Mouse (Mus musculus): ENCODE measurements around the gene Il1rapl1. TPM values are rescaled to one million over a fixed set of nuclear protein-coding genes. Genes with fewer than 3 reads are reported as not detected.

Il1rapl1 gene
- total and polyA plus RNA-seq, 3 experiments: not detected

GRCm38 (mm10) chrX:87793011-87793410, 322.4 kb downstream of the Il1rapl1 start:
- Histone ChIP-seq H3K79me2 (replicated peaks; ENCODE audit: control insufficient read depth, extremely low read depth, insufficient read depth, poor library complexity, severe bottlenecking) (no peaks in the 10 kb centered on the region), H3K9ac (ENCODE audit: insufficient read depth, low read depth) (no peak overlapping the region), H3K4me1 (ENCODE audit: control insufficient read depth in 1 of 2, insufficient read depth in 2 of 2) (no peaks in the 10 kb centered on the region), H3K27me3 (replicated peaks) (no peaks in the 10 kb centered on the region), H3K36me3 (replicated peaks in 1 of 2; ENCODE audit: control insufficient read depth in 1 of 2, insufficient read depth in 1 of 2, low read length in 1 of 2) (no peaks in the 10 kb centered on the region), H3K4me2 (ENCODE audit: insufficient read depth, low read depth, poor library complexity, severe bottlenecking) (no peak overlapping the region), H3K27ac (ENCODE audit: insufficient read depth, low read depth) (no peak overlapping the region), H3K9me3 (replicated peaks; ENCODE audit: low read length) (peaks cover 2% of the 10 kb centered on the region), H3K4me3 (replicated peaks in 1 of 3; ENCODE audit: low read depth in 2 of 3, low read length in 2 of 3, poor library complexity in 1 of 3) (no peak overlapping the region)
- dilution Hi-C loops (cut with MboI; ENCODE audit: extremely low pct_ligation_motif_present, extremely low pct_unique_long_range_greater_than_20kb, low sequenced_read_pairs): no loop called here
- in situ Hi-C loops (cut with MboI; ENCODE audit: low pct_ligation_motif_present, low pct_unique_long_range_greater_than_20kb, low sequenced_read_pairs): no loop called here
- TF ChIP-seq E2F4 (IDR thresholded peaks at IDR 0.05; ENCODE audit: insufficient replicate concordance, low read depth, low read length): no peak
- TF ChIP-seq RAD21 (IDR thresholded peaks at IDR 0.05; ENCODE audit: low read depth, low read length): no peak
- no peak for TF ChIP-seq USF1 (IDR thresholded peaks at IDR 0.05; ENCODE audit: low read depth, low read length)
- TF ChIP-seq PAX5 (IDR thresholded peaks at IDR 0.05; ENCODE audit: low read length): no peak
- no peak for TF ChIP-seq POLR2AphosphoS2 (IDR thresholded peaks at IDR 0.05; ENCODE audit: low read depth, low read length)
- no peak for DNase-seq (ENCODE audit: extremely low read depth)

- Histone ChIP-seq H3K36me3 (replicated peaks in 1 of 2; ENCODE audit: control insufficient read depth in 1 of 2, insufficient read depth in 1 of 2, low read length in 1 of 2) (no peaks in the 10 kb centered on the region), H3K4me1 (ENCODE audit: control insufficient read depth in 1 of 2, insufficient read depth in 2 of 2) (no peaks in the 10 kb centered on the region), H3K4me3 (replicated peaks in 1 of 3; ENCODE audit: low read depth in 2 of 3, low read length in 2 of 3, poor library complexity in 1 of 3) (no peak overlapping the region), H3K9me3 (replicated peaks; ENCODE audit: low read length) (no peaks in the 10 kb centered on the region), H3K27me3 (replicated peaks) (no peaks in the 10 kb centered on the region), H3K9ac (ENCODE audit: insufficient read depth, low read depth) (no peak overlapping the region), H3K79me2 (replicated peaks; ENCODE audit: control insufficient read depth, extremely low read depth, insufficient read depth, poor library complexity, severe bottlenecking) (no peaks in the 10 kb centered on the region), H3K27ac (ENCODE audit: insufficient read depth, low read depth) (no peak overlapping the region), H3K4me2 (ENCODE audit: insufficient read depth, low read depth, poor library complexity, severe bottlenecking) (no peak overlapping the region)
- no peak for DNase-seq (ENCODE audit: extremely low read depth)
- dilution Hi-C loops (cut with MboI; ENCODE audit: extremely low pct_ligation_motif_present, extremely low pct_unique_long_range_greater_than_20kb, low sequenced_read_pairs): no loop called here
- TF ChIP-seq CHD1 (IDR thresholded peaks at IDR 0.05; ENCODE audit: low read depth, low read length): no peak
- TF ChIP-seq POLR2A (IDR thresholded peaks at IDR 0.05; ENCODE audit: low read depth, low read length): no peak
- TF ChIP-seq HCFC1 (IDR thresholded peaks at IDR 0.05; ENCODE audit: low read depth, low read length): no peak
- no peak for TF ChIP-seq KAT2A (IDR thresholded peaks at IDR 0.05; ENCODE audit: insufficient replicate concordance, low read length)
- TF ChIP-seq SIN3A (IDR thresholded peaks at IDR 0.05; ENCODE audit: low read length): no peak
- TF ChIP-seq JUND (conservative IDR thresholded peaks at IDR 0.05; ENCODE audit: low read depth, low read length): no peak
- TF ChIP-seq UBTF (IDR thresholded peaks at IDR 0.05; ENCODE audit: low read depth, low read length): no peak
- TF ChIP-seq POLR2AphosphoS2 (IDR thresholded peaks at IDR 0.05; ENCODE audit: low read depth, low read length): no peak
- TF ChIP-seq TCF12 (IDR thresholded peaks at IDR 0.05; ENCODE audit: low read depth, low read length): no peak
- in situ Hi-C loops (cut with MboI; ENCODE audit: low pct_ligation_motif_present, low pct_unique_long_range_greater_than_20kb, low sequenced_read_pairs): no loop called here
Observed at GRCm38 (mm10) chrX:87710589-87710988, 404.9 kb downstream of the Il1rapl1 start.

GRCm38 (mm10) chrX:87663856-87664255, 451.6 kb downstream of the Il1rapl1 start:
- Histone ChIP-seq H3K27ac (ENCODE audit: insufficient read depth, low read depth) (no peak overlapping the region), H3K36me3 (replicated peaks in 1 of 2; ENCODE audit: control insufficient read depth in 1 of 2, insufficient read depth in 1 of 2, low read length in 1 of 2) (no peaks in the 10 kb centered on the region), H3K27me3 (replicated peaks) (no peaks in the 10 kb centered on the region), H3K9me3 (replicated peaks; ENCODE audit: low read length) (no peaks in the 10 kb centered on the region), H3K79me2 (replicated peaks; ENCODE audit: control insufficient read depth, extremely low read depth, insufficient read depth, poor library complexity, severe bottlenecking) (no peaks in the 10 kb centered on the region), H3K4me2 (ENCODE audit: insufficient read depth, low read depth, poor library complexity, severe bottlenecking) (no peak overlapping the region), H3K4me3 (replicated peaks in 1 of 3; ENCODE audit: low read depth in 2 of 3, low read length in 2 of 3, poor library complexity in 1 of 3) (no peak overlapping the region), H3K9ac (ENCODE audit: insufficient read depth, low read depth) (no peak overlapping the region), H3K4me1 (ENCODE audit: control insufficient read depth in 1 of 2, insufficient read depth in 2 of 2) (no peaks in the 10 kb centered on the region)
- no peak for DNase-seq (ENCODE audit: extremely low read depth)
- no peak for TF ChIP-seq CTCF (conservative IDR thresholded peaks at IDR 0.05 in 1 of 2, IDR thresholded peaks at IDR 0.05 in 1 of 2; ENCODE audit: low read depth in 2 of 2, low read length in 2 of 2)
- in situ Hi-C loops (cut with MboI; ENCODE audit: low pct_ligation_motif_present, low pct_unique_long_range_greater_than_20kb, low sequenced_read_pairs) (no loop called here), dilution Hi-C loops (cut with MboI; ENCODE audit: extremely low pct_ligation_motif_present, extremely low pct_unique_long_range_greater_than_20kb, low sequenced_read_pairs) (no loop called here)

Data from CH12.LX (cell line).